Mouse (Mus musculus) embryo, embryonic 11 days (tissue): ENCODE measurements around the gene Scaf8.
A peak's percentile ranks its signal among the peaks of the same experiment; 100 is the strongest.

Experiments used
- DNase-seq: peaks from one replicate; pipeline ENCODE4 v3.0.0-alpha.2; 2015

The Scaf8 gene

GRCm38 (mm10) chr17:3210134-3210533 is 95.4 kb downstream of the Scaf8 start:
- DNase-seq, result no peak

- DNase-seq, result no peak
Observed at GRCm38 (mm10) chr17:3212105-3212504, 97.3 kb downstream of the Scaf8 start.

- DNase-seq, result no peak
Observed at GRCm38 (mm10) chr17:3212886-3213285, 98.1 kb downstream of the Scaf8 start.

GRCm38 (mm10) chr17:3214852-3215251 is 100.1 kb downstream of the Scaf8 start:
- no peak for DNase-seq

- no peak for DNase-seq
Observed at GRCm38 (mm10) chr17:3217023-3217422, 102.3 kb downstream of the Scaf8 start.

GRCm38 (mm10) chr17:3218364-3218763 is 103.6 kb downstream of the Scaf8 start:
- DNase-seq, result no peak

- no peak for DNase-seq
Observed at GRCm38 (mm10) chr17:3218916-3219315, 104.1 kb downstream of the Scaf8 start.

GRCm38 (mm10) chr17:3220201-3220600 is 105.4 kb downstream of the Scaf8 start:
- DNase-seq, result no peak

GRCm38 (mm10) chr17:3223071-3223470 is 108.3 kb downstream of the Scaf8 start:
- DNase-seq, result no peak

GRCm38 (mm10) chr17:3223721-3224120 is 108.9 kb downstream of the Scaf8 start:
- DNase-seq, result no peak

- peak; percentile 80 for DNase-seq
Observed at GRCm38 (mm10) chr17:3224383-3225106, 109.8 kb downstream of the Scaf8 start.

- peak; percentile 77 for DNase-seq
Observed at GRCm38 (mm10) chr17:3230231-3231000, 115.6 kb downstream of the Scaf8 start.

- DNase-seq, result no peak
Observed at GRCm38 (mm10) chr17:3232626-3233025, 117.9 kb downstream of the Scaf8 start.

GRCm38 (mm10) chr17:3243672-3244071 is 128.9 kb downstream of the Scaf8 start:
- DNase-seq, result no peak

GRCm38 (mm10) chr17:3244881-3245739 is 130.3 kb downstream of the Scaf8 start:
- no peak for DNase-seq

- peak; percentile 41 for DNase-seq
Observed at GRCm38 (mm10) chr17:3246665-3247370, 132.0 kb downstream of the Scaf8 start.
